Comparison of ENCODE assay signal across 8 mouse cellular contexts in genomic region chr13:51573849-51574248, GRCm38 (mm10). TPM values are rescaled to one million over a fixed set of nuclear protein-coding genes. Genes with fewer than 3 reads are reported as not detected.
DNase-seq lines count a peak whose midpoint lies in the region; ATAC-seq and TF ChIP-seq lines count a peak whose summit lies in the region.

No protein-coding gene starts in this region.

- DNase-seq in adrenal gland, postnatal 25 days: peak; percentile 12
- DNase-seq in adrenal gland, postnatal 4 days (ENCODE audit: low spot score in 2 of 2): no peak
- peak; percentile 38 to 48 for DNase-seq in frontal cortex, postnatal 25 days (ENCODE audit: low spot score in 2 of 2)
- DNase-seq in left cerebral cortex, postnatal 14 days (ENCODE audit: low spot score in 2 of 2): peak; percentile 71 to 85
- no peak for DNase-seq in cerebellum, postnatal 36 days

- H3K79me3 ChIP-seq in C2C12 (ENCODE audit: low read depth): no peaks in the 10 kb centered on the region

- no peaks in the 10 kb centered on the region for H3K27me3 ChIP-seq in C2C12 (ENCODE audit: control insufficient read depth, insufficient read depth, insufficient read length)
- peaks cover 17% of the 10 kb centered on the region; the same call in 1 of the 2 replicates for H3K27me3 ChIP-seq in neural tube, embryonic 13.5 days

- H3K4me2 ChIP-seq in neural tube, embryonic 13.5 days: peak overlapping the region; percentile 29; the same call in 1 of the 2 replicates

- H3K36me3 ChIP-seq in C2C12 (ENCODE audit: control insufficient read depth, insufficient read depth): no peaks in the 10 kb centered on the region
- no peaks in the 10 kb centered on the region for H3K36me3 ChIP-seq in neural tube, embryonic 13.5 days

- H3K27ac ChIP-seq in neural tube, embryonic 13.5 days (replicated peaks): no peak overlapping the region

- H3K9ac ChIP-seq in neural tube, embryonic 13.5 days: no peak overlapping the region

- 26% methylated on average over 11 of the region's 11 CpGs for WGBS in neural tube, embryonic 13.5 days

- H3K79me2 ChIP-seq in C2C12 (ENCODE audit: control insufficient read depth, insufficient read depth): no peaks in the 10 kb centered on the region

- peaks cover 24% of the 10 kb centered on the region for H3K4me1 ChIP-seq in neural tube, embryonic 13.5 days (replicated peaks)

- no peaks in the 10 kb centered on the region for H3K9me3 ChIP-seq in neural tube, embryonic 13.5 days

- no peak overlapping the region for H3K4me3 ChIP-seq in C2C12 (ENCODE audit: insufficient read depth, poor library complexity, severe bottlenecking)
- H3K4me3 ChIP-seq in neural tube, embryonic 13.5 days: no peak overlapping the region

- intact Hi-C loops in left cerebral cortex, postnatal 14 days (cut with DNase I): no loop called here

- no peak for ATAC-seq in neural tube, embryonic 13.5 days (ENCODE audit: low read depth)
- no peak for ATAC-seq in granulocyte monocyte progenitor cell, adult 5-6 weeks (replicated peaks; ENCODE audit: poor library complexity, severe bottlenecking)

- no peak overlapping the region for H3ac ChIP-seq in C2C12 (ENCODE audit: control insufficient read depth, insufficient read length, low read depth)

- no peak for TF ChIP-seq CTCF in C2C12 (IDR thresholded peaks at IDR 0.05; ENCODE audit: control insufficient read depth, insufficient read depth, insufficient read length)

TF ChIP-seq in C2C12, 6 proteins besides CTCF, POLR2A, EP300 and RAD21:
- TF ChIP-seq MYOD1 (IDR thresholded peaks at IDR 0.05; ENCODE audit: control insufficient read depth, insufficient read length, low read depth): no peak
- peak; percentile 68 for TF ChIP-seq USF1 (IDR thresholded peaks at IDR 0.05; ENCODE audit: low read depth)
TF ChIP-seq in C2C12: peak in this region for 1.

RNA-seq across cellular contexts. Expression of gene Shc3, which starts 4.6 kb away (rescaled TPM):
- 1.1 and 1.8 TPM in 2 replicates for total RNA-seq in adrenal gland, postnatal 25 days (2021)
- 1 to 10 TPM; 3.1 to 4.0 TPM for total RNA-seq in adrenal gland, postnatal 4 days (2021)
- 0.16 TPM for polyA plus RNA-seq in C2C12 (2012; fragmentation: generic; extraction: Trizol)
- total RNA-seq in left cerebral cortex, postnatal 14 days (2021): 100 to 1,000 TPM; 218 to 226 TPM
- polyA plus RNA-seq in neural tube, embryonic 13.5 days (2015; fragmentation: Nextera tagmentation; extraction: Ambion mirVana): 3.4 and 4.4 TPM in 2 replicates
- not detected in 2 replicates for total RNA-seq in granulocyte monocyte progenitor cell, adult 5-6 weeks (2014; fragmentation: Nextera tagmentation)
- not detected in 2 replicates for total RNA-seq in granulocyte monocyte progenitor cell, adult 5-6 weeks (2017)

Comparison
In these comparisons a context has a peak if more than half of its experiments do, and no peak if none do; other contexts are left out.
1. DNase-seq: peak in adrenal gland, postnatal 25 days (single experiment), frontal cortex, postnatal 25 days (2 of 2) and left cerebral cortex, postnatal 14 days (2 of 2); none in adrenal gland, postnatal 4 days (0 of 2) and cerebellum, postnatal 36 days (0 of 2).
2. RNA of gene Shc3, which starts 4.6 kb away (total RNA-seq): 218 to 226 TPM in left cerebral cortex, postnatal 14 days; 3.1 to 4.0 TPM in adrenal gland, postnatal 4 days, 1.1 to 1.8 TPM in adrenal gland, postnatal 25 days and not detected in granulocyte monocyte progenitor cell, adult 5-6 weeks; every median in the first group is over 10 times any median in the second.